Mouse (Mus musculus): ENCODE results near the gene Alkbh3. TPM values are rescaled to one million over a fixed set of nuclear protein-coding genes. Genes with fewer than 3 reads are reported as not detected.

The Alkbh3 gene
- polyA plus RNA-seq, 1 experiment from 2014 or later, result 46.2 TPM

GRCm38 (mm10) chr2:93961716-93962115 is 48.9 kb downstream of the Alkbh3 start:
- H3K9ac ChIP-seq (ENCODE audit: low read length), result no peak overlapping the region
- ATAC-seq (ENCODE audit: low FRiP score, low TSS enrichment) (no peak), DNase-seq (ENCODE audit: low spot score) (no peak)
- no peaks in the 10 kb centered on the region for H3K4me1 ChIP-seq (replicated peaks; ENCODE audit: control insufficient read depth, insufficient read depth)
- no peak overlapping the region for H3K27ac ChIP-seq (replicated peaks)
- TF ChIP-seq CTCF (IDR thresholded peaks at IDR 0.05; ENCODE audit: low read depth), result no peak
- no peak for TF ChIP-seq EP300 (optimal IDR thresholded peaks at IDR 0.05)
- H3K9me3 ChIP-seq (ENCODE audit: control insufficient read depth, low read length), result no peaks in the 10 kb centered on the region
- no peaks in the 10 kb centered on the region for H3K36me3 ChIP-seq (ENCODE audit: control insufficient read depth, insufficient read depth, low read length)
- WGBS, result 72% methylated on average over 8 of the region's 8 CpGs
- no peaks in the 10 kb centered on the region; the same call in 1 of the 2 replicates for H3K27me3 ChIP-seq (ENCODE audit: control insufficient read depth, insufficient read depth, low read length)
- no peak overlapping the region for H3K4me2 ChIP-seq (replicated peaks; ENCODE audit: low read depth)
- H3K4me3 ChIP-seq (ENCODE audit: low read depth, low read length), result no peak overlapping the region

- Histone ChIP-seq H3K9me3 (ENCODE audit: control insufficient read depth, low read length) (no peaks in the 10 kb centered on the region), H3K27ac (replicated peaks) (no peak overlapping the region), H3K36me3 (ENCODE audit: control insufficient read depth, insufficient read depth, low read length) (no peaks in the 10 kb centered on the region), H3K9ac (ENCODE audit: low read length) (no peak overlapping the region), H3K4me3 (ENCODE audit: low read depth, low read length) (no peak overlapping the region), H3K27me3 (ENCODE audit: control insufficient read depth, insufficient read depth, low read length) (no peaks in the 10 kb centered on the region; the same call in 1 of the 2 replicates), H3K4me2 (replicated peaks; ENCODE audit: low read depth) (no peak overlapping the region), H3K4me1 (replicated peaks; ENCODE audit: control insufficient read depth, insufficient read depth) (no peaks in the 10 kb centered on the region)
- ATAC-seq (ENCODE audit: low FRiP score, low TSS enrichment) (no peak), DNase-seq (ENCODE audit: low spot score) (no peak)
- 73% methylated on average over 8 of the region's 8 CpGs for WGBS
- TF ChIP-seq CTCF (IDR thresholded peaks at IDR 0.05; ENCODE audit: low read depth) (no peak), EP300 (optimal IDR thresholded peaks at IDR 0.05) (no peak)
These were observed 51.3 kb downstream of the Alkbh3 start for GRCm38 (mm10) chr2:93959346-93959745.

- Histone ChIP-seq H3K4me2 (replicated peaks; ENCODE audit: low read depth) (no peak overlapping the region), H3K9ac (ENCODE audit: low read length) (no peak overlapping the region), H3K4me3 (ENCODE audit: low read depth, low read length) (no peak overlapping the region), H3K27ac (replicated peaks) (no peak overlapping the region), H3K27me3 (ENCODE audit: control insufficient read depth, insufficient read depth, low read length) (no peaks in the 10 kb centered on the region; the same call in 1 of the 2 replicates), H3K4me1 (replicated peaks; ENCODE audit: control insufficient read depth, insufficient read depth) (no peaks in the 10 kb centered on the region), H3K9me3 (ENCODE audit: control insufficient read depth, low read length) (no peaks in the 10 kb centered on the region), H3K36me3 (ENCODE audit: control insufficient read depth, insufficient read depth, low read length) (no peaks in the 10 kb centered on the region)
- TF ChIP-seq CTCF (IDR thresholded peaks at IDR 0.05; ENCODE audit: low read depth) (no peak), EP300 (optimal IDR thresholded peaks at IDR 0.05) (no peak)
- 55% methylated on average over 3 of the region's 3 CpGs for WGBS
- ATAC-seq (ENCODE audit: low FRiP score, low TSS enrichment) (no peak), DNase-seq (ENCODE audit: low spot score) (no peak)
These were observed 52.4 kb downstream of the Alkbh3 start for GRCm38 (mm10) chr2:93958216-93958615.

GRCm38 (mm10) chr2:93957785-93958175 is 52.8 kb downstream of the Alkbh3 start:
- H3K36me3 ChIP-seq (ENCODE audit: control insufficient read depth, insufficient read depth, low read length), result no peaks in the 10 kb centered on the region
- no peaks in the 10 kb centered on the region; the same call in 1 of the 2 replicates for H3K27me3 ChIP-seq (ENCODE audit: control insufficient read depth, insufficient read depth, low read length)
- TF ChIP-seq CTCF (IDR thresholded peaks at IDR 0.05; ENCODE audit: low read depth), result no peak
- TF ChIP-seq EP300 (optimal IDR thresholded peaks at IDR 0.05), result no peak
- H3K9me3 ChIP-seq (ENCODE audit: control insufficient read depth, low read length), result no peaks in the 10 kb centered on the region
- no peak overlapping the region for H3K4me2 ChIP-seq (replicated peaks; ENCODE audit: low read depth)
- H3K9ac ChIP-seq (ENCODE audit: low read length), result no peak overlapping the region
- H3K4me1 ChIP-seq (replicated peaks; ENCODE audit: control insufficient read depth, insufficient read depth), result no peaks in the 10 kb centered on the region
- ATAC-seq (ENCODE audit: low FRiP score, low TSS enrichment) (no peak), DNase-seq (ENCODE audit: low spot score) (no peak)
- no peak overlapping the region for H3K27ac ChIP-seq (replicated peaks)
- WGBS, result 64% methylated on average over 8 of the region's 8 CpGs
- H3K4me3 ChIP-seq (ENCODE audit: low read depth, low read length), result no peak overlapping the region

- H3K9me3 ChIP-seq (ENCODE audit: control insufficient read depth, low read length), result no peaks in the 10 kb centered on the region
- peak within 1 kb of the TSS; percentile 62 for H3K4me2 ChIP-seq (replicated peaks; ENCODE audit: low read depth)
- no peaks in the 10 kb centered on the region for H3K36me3 ChIP-seq (ENCODE audit: control insufficient read depth, insufficient read depth, low read length)
- 9% methylated on average over 35 of the region's 62 CpGs for WGBS
- peak within 1 kb of the TSS; percentile 75 for H3K4me3 ChIP-seq (ENCODE audit: low read depth, low read length)
- H3K27me3 ChIP-seq (ENCODE audit: control insufficient read depth, insufficient read depth, low read length), result no peaks in the 10 kb centered on the region; the same call in 1 of the 2 replicates
- ATAC-seq (ENCODE audit: low FRiP score, low TSS enrichment) (peak; percentile 65; the same call in 1 of the 2 replicates), DNase-seq (ENCODE audit: low spot score) (peak; percentile 59)
- H3K4me1 ChIP-seq (replicated peaks; ENCODE audit: control insufficient read depth, insufficient read depth), result no peaks in the 10 kb centered on the region
- peak within 1 kb of the TSS; percentile 92 for H3K9ac ChIP-seq (ENCODE audit: low read length)
- peak within 1 kb of the TSS; percentile 95 for H3K27ac ChIP-seq (replicated peaks)
- TF ChIP-seq EP300 (optimal IDR thresholded peaks at IDR 0.05), result no peak
- TF ChIP-seq CTCF (IDR thresholded peaks at IDR 0.05; ENCODE audit: low read depth), result peak; percentile 24
These were observed 53.5 kb downstream of the Alkbh3 start, which contains the start of gene Gm13889 for GRCm38 (mm10) chr2:93956908-93957784. Gene Gm13889, minus strand, starts transcription at chr2:93957201.

- WGBS, result 0% methylated on average over 24 of the region's 44 CpGs
- H3K36me3 ChIP-seq (ENCODE audit: control insufficient read depth, insufficient read depth, low read length), result no peaks in the 10 kb centered on the region
- no peaks in the 10 kb centered on the region for H3K9me3 ChIP-seq (ENCODE audit: control insufficient read depth, low read length)
These were observed 54.2 kb downstream of the Alkbh3 start for GRCm38 (mm10) chr2:93956331-93956801.

More at GRCm38 (mm10) chr2:93956331-93956801, 54.2 kb downstream of the Alkbh3 start:
- peak overlapping the region; percentile 75 for H3K4me3 ChIP-seq (ENCODE audit: low read depth, low read length)
- DNase-seq (ENCODE audit: low spot score), result peak; percentile 36
- TF ChIP-seq CTCF (IDR thresholded peaks at IDR 0.05; ENCODE audit: low read depth), result no peak
- no peak for TF ChIP-seq EP300 (optimal IDR thresholded peaks at IDR 0.05)
- H3K4me1 ChIP-seq (replicated peaks; ENCODE audit: control insufficient read depth, insufficient read depth), result no peaks in the 10 kb centered on the region
- ATAC-seq (ENCODE audit: low FRiP score, low TSS enrichment), result peak; percentile 39
- peak overlapping the region; percentile 62 for H3K4me2 ChIP-seq (replicated peaks; ENCODE audit: low read depth)
- no peaks in the 10 kb centered on the region; the same call in 1 of the 2 replicates for H3K27me3 ChIP-seq (ENCODE audit: control insufficient read depth, insufficient read depth, low read length)
- H3K27ac ChIP-seq (replicated peaks), result peak overlapping the region; percentile 95
- peak overlapping the region; percentile 92 for H3K9ac ChIP-seq (ENCODE audit: low read length)

Measured in stomach, postnatal 0 days (tissue).